Mouse (Mus musculus): ENCODE results near the gene Itsn1. TPM values are rescaled to one million over a fixed set of nuclear protein-coding genes. Genes with fewer than 3 reads are reported as not detected.

The Itsn1 gene
- polyA plus RNA-seq, 2 experiments = 24.8 to 46.6 TPM

DNA sequence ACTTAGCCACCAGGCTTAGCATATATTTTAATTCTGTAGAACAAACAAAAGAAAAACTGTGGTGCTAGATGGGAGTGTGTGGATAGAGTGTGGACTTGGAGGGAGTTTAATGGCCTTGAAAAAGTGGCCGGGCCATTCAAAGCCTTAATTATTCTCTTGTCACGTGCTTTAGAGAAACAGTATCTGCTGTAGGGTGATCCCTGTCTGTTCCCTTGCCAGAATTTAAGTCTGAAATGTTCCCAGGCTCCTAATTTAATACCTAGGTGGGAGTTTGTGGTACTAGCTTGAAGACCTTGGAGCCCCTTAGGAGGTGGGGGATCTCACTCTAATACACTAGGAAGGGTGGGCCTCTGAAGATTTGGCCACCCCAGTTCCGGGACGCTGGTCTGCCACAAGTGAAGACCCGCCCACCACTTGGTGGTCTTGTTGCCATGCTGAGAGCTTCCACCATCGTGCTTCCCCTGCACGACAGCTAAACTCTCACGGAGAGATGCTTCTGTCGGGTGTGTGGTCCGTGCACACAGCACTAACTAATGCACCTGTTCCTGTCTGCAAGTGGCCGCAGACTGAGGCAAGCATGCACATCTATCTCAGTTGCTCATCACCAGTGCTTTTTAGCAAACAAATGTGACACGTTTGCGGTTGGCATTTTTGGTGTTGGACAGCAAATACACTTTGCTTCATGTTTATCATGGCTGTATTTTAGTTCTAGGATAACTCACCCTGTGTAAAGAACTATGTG is 22.7 kb downstream of the Itsn1 start:
- no peak overlapping the region for H3K27ac ChIP-seq (replicated peaks; ENCODE audit: low read depth, low read length)
- TF ChIP-seq POLR2A (IDR thresholded peaks at IDR 0.05; ENCODE audit: borderline replicate concordance, extremely low read depth, insufficient read depth, insufficient read length) = no peak
- peaks cover 5% of the 10 kb centered on the region for H3K4me1 ChIP-seq (ENCODE audit: control insufficient read depth, insufficient read depth, low read length)
- no peaks in the 10 kb centered on the region for H3K9me3 ChIP-seq (ENCODE audit: control insufficient read depth, low read length)
- ATAC-seq (ENCODE audit: low FRiP score, low read depth) (no peak), DNase-seq (ENCODE audit: low spot score) (no peak)
- H3K4me2 ChIP-seq (replicated peaks; ENCODE audit: low read depth, low read length, severe bottlenecking) = no peak overlapping the region
- 83% methylated on average over 13 of the region's 13 CpGs for WGBS
- no peaks in the 10 kb centered on the region for H3K27me3 ChIP-seq (ENCODE audit: control insufficient read depth, insufficient read depth, low read length)
- H3K4me3 ChIP-seq (replicated peaks; ENCODE audit: low read length) = no peak overlapping the region
- H3K36me3 ChIP-seq (ENCODE audit: control insufficient read depth, insufficient read depth, low read length) = 0 out of 2 replicates have a peak, but pooled peaks cover 4% of the 10 kb centered on the region
- no peak overlapping the region for H3K9ac ChIP-seq (ENCODE audit: low read depth, low read length, severe bottlenecking)

DNA sequence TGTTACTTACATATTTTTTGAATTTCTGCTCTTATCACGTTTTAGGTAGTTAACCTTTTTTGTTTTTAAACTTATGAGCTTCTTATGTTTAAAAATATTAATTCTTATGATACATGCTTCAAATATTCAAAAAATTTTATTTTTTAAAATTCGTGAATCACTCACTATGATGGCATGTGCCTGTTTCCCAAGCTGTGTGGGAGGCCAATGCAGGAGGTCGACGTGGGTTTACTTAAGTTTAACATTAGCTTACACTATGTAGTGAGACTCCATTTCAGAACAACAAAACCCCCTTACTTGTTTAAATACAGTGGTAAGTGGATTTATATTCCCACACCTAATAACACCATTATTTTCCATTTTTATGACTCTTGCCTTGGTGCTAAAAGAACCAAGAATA is 24.5 kb downstream of the Itsn1 start:
- WGBS = 63% methylated on average over 4 of the region's 4 CpGs
- no peak for DNase-seq (ENCODE audit: low spot score)

DNA sequence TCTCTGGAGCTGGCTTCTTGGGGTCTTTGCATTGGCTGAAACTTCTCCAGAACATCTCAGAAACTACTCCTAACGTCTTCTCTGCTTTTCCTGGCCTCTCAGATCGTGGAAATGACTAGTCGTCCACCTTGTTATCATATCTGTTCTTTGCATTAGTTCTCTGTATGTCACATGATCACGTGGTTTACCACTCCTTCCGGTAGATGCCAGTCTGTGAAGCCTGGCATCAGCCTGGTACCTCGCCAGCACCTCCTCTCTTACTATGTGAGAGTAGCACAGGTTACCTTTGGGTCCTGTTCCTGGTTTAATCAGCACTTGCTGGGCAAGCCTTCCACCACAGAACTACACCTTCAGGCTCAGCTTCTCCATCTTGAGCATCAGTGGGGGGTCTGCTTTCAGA is 25.9 kb downstream of the Itsn1 start:
- TF ChIP-seq POLR2A (IDR thresholded peaks at IDR 0.05; ENCODE audit: borderline replicate concordance, extremely low read depth, insufficient read depth, insufficient read length) = no peak
- no peak overlapping the region for H3K27ac ChIP-seq (replicated peaks; ENCODE audit: low read depth, low read length)
- H3K36me3 ChIP-seq (ENCODE audit: control insufficient read depth, insufficient read depth, low read length) = 0 out of 2 replicates have a peak, but pooled peaks cover 6% of the 10 kb centered on the region
- H3K4me2 ChIP-seq (replicated peaks; ENCODE audit: low read depth, low read length, severe bottlenecking) = no peak overlapping the region
- H3K4me1 ChIP-seq (ENCODE audit: control insufficient read depth, insufficient read depth, low read length) = peaks cover 7% of the 10 kb centered on the region
- no peaks in the 10 kb centered on the region for H3K27me3 ChIP-seq (ENCODE audit: control insufficient read depth, insufficient read depth, low read length)
- no peaks in the 10 kb centered on the region for H3K9me3 ChIP-seq (ENCODE audit: control insufficient read depth, low read length)
- 93% methylated on average over 6 of the region's 6 CpGs for WGBS
- no peak for DNase-seq (ENCODE audit: low spot score)
- ATAC-seq (ENCODE audit: low FRiP score, low read depth) = no peak
- H3K9ac ChIP-seq (ENCODE audit: low read depth, low read length, severe bottlenecking) = no peak overlapping the region
- no peak overlapping the region for H3K4me3 ChIP-seq (replicated peaks; ENCODE audit: low read length)

More for the DNA sequence above, 24.5 kb downstream of the Itsn1 start:
- TF ChIP-seq POLR2A (IDR thresholded peaks at IDR 0.05; ENCODE audit: borderline replicate concordance, extremely low read depth, insufficient read depth, insufficient read length) = no peak
- Histone ChIP-seq H3K27ac (replicated peaks; ENCODE audit: low read depth, low read length) (no peak overlapping the region), H3K9me3 (ENCODE audit: control insufficient read depth, low read length) (no peaks in the 10 kb centered on the region), H3K4me1 (ENCODE audit: control insufficient read depth, insufficient read depth, low read length) (peaks cover 7% of the 10 kb centered on the region), H3K4me2 (replicated peaks; ENCODE audit: low read depth, low read length, severe bottlenecking) (no peak overlapping the region), H3K9ac (ENCODE audit: low read depth, low read length, severe bottlenecking) (no peak overlapping the region), H3K4me3 (replicated peaks; ENCODE audit: low read length) (no peak overlapping the region), H3K36me3 (ENCODE audit: control insufficient read depth, insufficient read depth, low read length) (0 out of 2 replicates have a peak, but pooled peaks cover 6% of the 10 kb centered on the region), H3K27me3 (ENCODE audit: control insufficient read depth, insufficient read depth, low read length) (no peaks in the 10 kb centered on the region)
- no peak for ATAC-seq (ENCODE audit: low FRiP score, low read depth)

DNA sequence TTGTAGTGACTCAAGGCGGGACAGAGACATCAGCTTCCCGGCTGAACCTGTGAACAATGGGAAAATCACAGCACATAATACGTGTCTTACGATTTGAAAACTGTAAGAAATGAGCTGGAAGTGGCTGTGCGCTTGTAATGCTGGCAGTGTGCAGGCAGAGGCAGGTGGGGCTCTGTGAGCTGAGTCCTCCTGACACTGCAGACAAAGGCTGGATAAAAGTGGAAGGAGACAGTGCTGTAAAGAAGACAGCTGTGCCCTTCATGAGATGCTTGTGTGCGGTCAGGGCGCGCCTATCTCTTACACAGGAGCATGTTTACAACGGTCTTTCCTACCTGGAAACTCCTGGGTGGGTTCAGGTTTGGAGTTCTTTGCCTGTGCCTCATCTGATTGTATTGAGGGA is 32.1 kb downstream of the Itsn1 start:
- Histone ChIP-seq H3K27ac (replicated peaks; ENCODE audit: low read depth, low read length) (no peak overlapping the region), H3K4me3 (replicated peaks; ENCODE audit: low read length) (no peak overlapping the region), H3K9me3 (ENCODE audit: control insufficient read depth, low read length) (no peaks in the 10 kb centered on the region), H3K4me1 (ENCODE audit: control insufficient read depth, insufficient read depth, low read length) (peaks cover 3% of the 10 kb centered on the region), H3K9ac (ENCODE audit: low read depth, low read length, severe bottlenecking) (no peak overlapping the region), H3K27me3 (ENCODE audit: control insufficient read depth, insufficient read depth, low read length) (no peaks in the 10 kb centered on the region), H3K36me3 (ENCODE audit: control insufficient read depth, insufficient read depth, low read length) (0 out of 2 replicates have a peak, but pooled peaks cover 3% of the 10 kb centered on the region), H3K4me2 (replicated peaks; ENCODE audit: low read depth, low read length, severe bottlenecking) (no peak overlapping the region)
- DNase-seq (ENCODE audit: low spot score) (no peak), ATAC-seq (ENCODE audit: low FRiP score, low read depth) (no peak)
- 90% methylated on average over 9 of the region's 9 CpGs for WGBS
- no peak for TF ChIP-seq POLR2A (IDR thresholded peaks at IDR 0.05; ENCODE audit: borderline replicate concordance, extremely low read depth, insufficient read depth, insufficient read length)

DNA sequence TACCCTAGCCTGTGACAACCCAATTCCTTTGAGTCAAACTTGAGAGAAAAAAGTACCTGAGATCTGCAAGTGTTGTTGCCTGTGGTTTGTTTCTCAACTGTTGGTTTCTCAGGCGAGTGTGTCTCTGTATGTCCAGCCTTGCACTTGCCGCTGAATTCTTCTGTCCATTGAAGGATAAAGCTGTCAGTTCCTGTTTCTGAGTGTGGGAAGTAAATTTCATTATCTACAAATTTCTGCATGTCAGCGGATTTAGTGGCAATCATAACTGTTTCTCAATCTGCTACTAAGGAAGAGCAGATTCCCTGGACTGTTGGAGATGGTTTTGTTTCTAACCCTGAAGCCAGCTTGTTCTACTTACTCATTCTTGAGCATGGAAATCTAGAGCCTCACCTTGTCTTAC is 32.7 kb downstream of the Itsn1 start:
- Histone ChIP-seq H3K27me3 (ENCODE audit: control insufficient read depth, insufficient read depth, low read length) (no peaks in the 10 kb centered on the region), H3K36me3 (ENCODE audit: control insufficient read depth, insufficient read depth, low read length) (0 out of 2 replicates have a peak, but pooled peaks cover 2% of the 10 kb centered on the region), H3K9ac (ENCODE audit: low read depth, low read length, severe bottlenecking) (no peak overlapping the region), H3K9me3 (ENCODE audit: control insufficient read depth, low read length) (no peaks in the 10 kb centered on the region), H3K4me1 (ENCODE audit: control insufficient read depth, insufficient read depth, low read length) (peaks cover 8% of the 10 kb centered on the region), H3K27ac (replicated peaks; ENCODE audit: low read depth, low read length) (no peak overlapping the region), H3K4me2 (replicated peaks; ENCODE audit: low read depth, low read length, severe bottlenecking) (no peak overlapping the region), H3K4me3 (replicated peaks; ENCODE audit: low read length) (no peak overlapping the region)
- whole genome bisulfite sequencing = 87% methylated on average over 3 of the region's 3 CpGs
- DNase-seq (ENCODE audit: low spot score) (no peak), ATAC-seq (ENCODE audit: low FRiP score, low read depth) (no peak)
- TF ChIP-seq POLR2A (IDR thresholded peaks at IDR 0.05; ENCODE audit: borderline replicate concordance, extremely low read depth, insufficient read depth, insufficient read length) = no peak
